Comparison of ENCODE assay signal across 10 mouse cellular contexts in genomic region chr12:70360276-70360675, GRCm38 (mm10). TPM values are rescaled to one million over a fixed set of nuclear protein-coding genes. Genes with fewer than 3 reads are reported as not detected.
DNase-seq lines count a peak whose midpoint lies in the region; ATAC-seq and TF ChIP-seq lines count a peak whose summit lies in the region.
"Had no signal": no experiment of that assay in that cellular context is flagged by ENCODE, and none has a peak within 500 bp of the region (broad histone marks: within the 10 kb centered on the region; RNA-seq: fewer than 3 reads in every experiment).

No protein-coding gene starts in this region.

- peak overlapping the region; percentile 82 for H3K27ac ChIP-seq in layer of hippocampus, adult 2 months
- H3K27ac ChIP-seq in ES-Bruce4 (ENCODE audit: insufficient read depth, low read length) = no peak overlapping the region
- H3K27ac ChIP-seq in lung, embryonic 15.5 days = no peak overlapping the region
- H3K27ac ChIP-seq: liver, embryonic 13.5 days; neural tube, embryonic 12.5 days had no signal

- peak; percentile 42; the same call in 1 of the 2 replicates for ATAC-seq in lung, embryonic 15.5 days (ENCODE audit: borderline replicate concordance, extremely low read depth, low FRiP score, low TSS enrichment)

- no peaks in the 10 kb centered on the region for H3K36me3 ChIP-seq in ES-Bruce4 (ENCODE audit: control insufficient read depth, insufficient read depth, low read length, poor library complexity, severe bottlenecking)
- no peaks in the 10 kb centered on the region for H3K36me3 ChIP-seq in lung, embryonic 15.5 days
- H3K36me3 ChIP-seq: liver, embryonic 13.5 days; neural tube, embryonic 12.5 days had no signal

- no peak for DNase-seq in layer of hippocampus, adult 2 months (ENCODE audit: low spot score in 2 of 2)
- no peak for DNase-seq in layer of hippocampus, adult 8-10 months (ENCODE audit: low spot score in 2 of 2)
- DNase-seq in ZHBTc4 (ENCODE audit: low read depth, low spot score) = peak; percentile 26
- DNase-seq in retina, postnatal 1 day = no peak
- DNase-seq in embryo, embryonic 9.5 days (ENCODE audit: extremely low spot score) = no peak
- DNase-seq: heart, postnatal 10 days; liver, embryonic 13.5 days had no signal

- no peak overlapping the region for H3K9ac ChIP-seq in ES-Bruce4 (ENCODE audit: low read depth, poor library complexity, severe bottlenecking)
- H3K9ac ChIP-seq in lung, embryonic 15.5 days = no peak overlapping the region
- H3K9ac ChIP-seq: liver, embryonic 13.5 days; neural tube, embryonic 12.5 days had no signal

- WGBS in lung, embryonic 15.5 days = 79% methylated on average over 5 of the region's 5 CpGs

- no peak for TF ChIP-seq EP300 in ES-Bruce4 (IDR thresholded peaks at IDR 0.05; ENCODE audit: insufficient read depth, low read depth, low read length)

- no peaks in the 10 kb centered on the region for H3K4me1 ChIP-seq in ES-Bruce4 (ENCODE audit: control insufficient read depth, insufficient read depth, low read length)
- no peaks in the 10 kb centered on the region for H3K4me1 ChIP-seq in lung, embryonic 15.5 days
- H3K4me1 ChIP-seq: liver, embryonic 13.5 days; neural tube, embryonic 12.5 days had no signal

- H3K4me2 ChIP-seq in lung, embryonic 15.5 days = no peak overlapping the region
- H3K4me2 ChIP-seq: liver, embryonic 13.5 days; neural tube, embryonic 12.5 days had no signal

- no peaks in the 10 kb centered on the region for H3K9me3 ChIP-seq in ES-Bruce4 (replicated peaks; ENCODE audit: control insufficient read depth, insufficient read depth, low read length, poor library complexity, severe bottlenecking)
- no peaks in the 10 kb centered on the region for H3K9me3 ChIP-seq in lung, embryonic 15.5 days
- H3K9me3 ChIP-seq: liver, embryonic 13.5 days; neural tube, embryonic 12.5 days had no signal

- no peak overlapping the region for H3K4me3 ChIP-seq in layer of hippocampus, adult 2 months
- H3K4me3 ChIP-seq in ES-Bruce4 (ENCODE audit: low read depth, low read length) = no peak overlapping the region
- no peak overlapping the region for H3K4me3 ChIP-seq in lung, embryonic 15.5 days
- H3K4me3 ChIP-seq: liver, embryonic 13.5 days; neural tube, embryonic 12.5 days had no signal

- no peaks in the 10 kb centered on the region for H3K27me3 ChIP-seq in ES-Bruce4 (ENCODE audit: control insufficient read depth, insufficient read depth, low read length, poor library complexity, severe bottlenecking)
- H3K27me3 ChIP-seq in lung, embryonic 15.5 days = peaks cover 4% of the 10 kb centered on the region; the same call in 1 of the 2 replicates
- H3K27me3 ChIP-seq: liver, embryonic 13.5 days; neural tube, embryonic 12.5 days had no signal

- no peak for TF ChIP-seq POLR2A in ES-Bruce4 (IDR thresholded peaks at IDR 0.05; ENCODE audit: insufficient read depth, low read length)

- peak; percentile 49 for TF ChIP-seq CTCF in layer of hippocampus, adult 2 months (conservative IDR thresholded peaks at IDR 0.05)
- TF ChIP-seq CTCF in ES-Bruce4 (IDR thresholded peaks at IDR 0.05; ENCODE audit: low read depth, low read length) = peak; percentile 18

RNA-seq across cellular contexts. Expression of gene Trim9, which starts 12.9 kb away (rescaled TPM):
- total RNA-seq in layer of hippocampus, adult 2 months (2021) = 100 to 1,000 TPM; 306 to 310 TPM
- total RNA-seq in layer of hippocampus, adult 8-10 months (2022) = 100 to 1,000 TPM; 240 to 340 (median 277) TPM
- polyA plus RNA-seq in ES-Bruce4 (2011; ENCODE audit: insufficient read depth, insufficient read length, low read depth, missing spikeins) = not detected in 2 replicates
- 0.63 and 0.89 TPM in 2 replicates for polyA plus RNA-seq in lung, embryonic 15.5 days (2015; fragmentation: Nextera tagmentation; extraction: Ambion mirVana)
